Mouse (Mus musculus) thymus, postnatal 25 days (tissue): Measurements from ENCODE around the gene Sec23a.
"Not testable (repeated sequence)": the region's sequence is repeated elsewhere in the genome, so short reads cannot be mapped to it uniquely, and the experiment has no call there.

Source experiments
- DNase-seq: peaks from one replicate; pipeline ENCODE4 v3.0.0; 2022

Gene Sec23a

GRCm38 (mm10) chr12:59011844-59012709, at the start of gene Sec23a:
Sec23a (minus strand) TSS chr12:59012017.
- DNase-seq = peak; percentile 99

- DNase-seq = peak; percentile 73
Measured at GRCm38 (mm10) chr12:59060993-59061595, 49.3 kb upstream of the Sec23a start, which contains the start of gene Trappc6b. Trappc6b (minus strand) TSS chr12:59061472.

DNA sequence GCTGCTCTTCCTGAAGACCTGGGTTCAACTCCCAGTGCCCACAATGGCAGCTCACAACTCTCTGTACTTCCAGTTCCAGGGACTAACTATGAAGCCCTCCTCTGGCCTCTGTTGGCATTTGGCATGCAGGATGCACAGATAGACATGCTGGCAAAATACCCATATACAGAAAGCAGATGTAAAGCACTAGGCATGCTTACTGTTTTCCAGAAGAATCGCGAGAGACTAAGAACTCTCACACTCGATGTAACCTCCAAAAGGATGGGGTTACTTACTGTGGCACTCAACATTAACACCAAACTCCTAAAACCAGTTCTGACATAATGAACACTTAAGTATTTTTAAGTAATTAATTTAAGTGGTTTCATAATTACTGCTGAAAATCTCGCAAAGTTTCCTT, 48.5 kb upstream of the Sec23a start:
- DNase-seq = no peak

DNA sequence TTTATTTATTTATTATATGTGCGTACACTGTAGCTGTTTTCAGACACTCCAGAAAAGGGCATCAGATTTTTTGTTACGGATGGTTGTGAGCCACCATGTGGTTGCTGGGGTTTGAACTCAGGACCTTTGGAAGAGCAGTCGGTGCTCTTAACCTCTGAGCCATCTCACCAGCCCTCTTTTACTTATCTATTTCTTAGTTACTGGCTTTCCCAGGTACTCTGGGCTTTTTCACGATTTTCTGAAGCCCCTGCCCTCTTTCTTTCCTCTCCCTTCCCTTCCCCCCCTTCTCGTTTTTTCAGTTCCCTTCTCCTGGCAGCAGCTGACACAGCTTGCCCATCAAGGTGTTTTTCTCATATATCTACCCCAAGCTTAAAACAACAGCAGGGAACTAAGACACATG, 46.4 kb upstream of the Sec23a start:
- DNase-seq = not testable (repeated sequence)

- DNase-seq = no peak
Measured at GRCm38 (mm10) chr12:59056222-59056621, 44.4 kb upstream of the Sec23a start.

DNA sequence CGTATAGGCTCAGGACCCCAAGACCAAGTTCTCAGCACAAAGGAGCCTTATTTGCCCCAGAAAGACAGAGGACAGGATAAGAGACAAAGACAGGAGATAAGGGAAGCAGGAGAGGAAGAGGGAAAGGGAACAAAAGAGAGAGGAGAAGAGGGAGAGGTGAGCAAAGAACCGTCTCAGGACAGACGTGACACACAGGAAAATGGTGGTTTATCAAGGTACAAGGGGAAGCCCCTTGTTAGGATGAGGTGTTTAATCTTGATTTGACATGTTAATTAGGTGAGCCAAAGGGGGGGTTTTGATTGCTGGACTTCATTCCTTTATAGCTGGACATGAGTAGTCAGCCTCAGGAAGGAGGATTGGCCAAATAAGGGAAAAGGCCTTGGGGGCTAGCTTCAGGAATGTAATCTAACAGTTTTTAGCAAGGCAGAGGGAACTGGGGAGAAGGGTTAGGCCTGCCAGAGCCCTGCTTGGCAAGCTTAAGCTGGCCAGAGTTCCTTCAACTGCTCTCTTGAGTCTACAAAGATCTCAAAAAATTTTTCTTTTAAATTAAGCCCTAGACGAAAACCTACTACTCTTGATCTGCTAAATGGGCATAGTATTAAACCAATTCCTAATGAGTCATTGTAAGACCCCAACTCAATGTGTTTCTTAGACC, 43.5 kb upstream of the Sec23a start:
- DNase-seq = no peak

DNA sequence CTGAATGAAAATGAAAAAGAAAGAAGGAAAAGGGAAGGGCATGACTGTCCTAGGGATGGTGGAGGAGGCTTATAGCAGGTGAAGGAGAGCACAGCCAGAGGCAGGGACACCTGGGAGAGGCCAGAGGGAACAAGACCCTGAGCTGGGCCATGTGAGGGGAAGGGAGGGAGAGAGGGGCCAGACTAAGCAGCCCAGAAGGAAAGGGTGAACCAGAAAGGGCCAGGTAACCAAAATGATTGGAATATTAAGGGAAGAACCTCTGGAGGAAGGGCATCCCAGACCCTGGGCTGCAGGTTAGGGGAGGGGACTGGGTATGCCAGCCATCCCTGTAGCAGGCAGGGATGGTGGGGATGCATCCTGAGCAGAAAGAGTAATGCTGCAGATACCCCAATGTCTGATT, 42.2 kb upstream of the Sec23a start:
- DNase-seq = no peak

- no peak for DNase-seq
Measured at GRCm38 (mm10) chr12:59053166-59053565, 41.3 kb upstream of the Sec23a start.

- DNase-seq = no peak
Measured at GRCm38 (mm10) chr12:59052470-59052869, 40.7 kb upstream of the Sec23a start.

DNA sequence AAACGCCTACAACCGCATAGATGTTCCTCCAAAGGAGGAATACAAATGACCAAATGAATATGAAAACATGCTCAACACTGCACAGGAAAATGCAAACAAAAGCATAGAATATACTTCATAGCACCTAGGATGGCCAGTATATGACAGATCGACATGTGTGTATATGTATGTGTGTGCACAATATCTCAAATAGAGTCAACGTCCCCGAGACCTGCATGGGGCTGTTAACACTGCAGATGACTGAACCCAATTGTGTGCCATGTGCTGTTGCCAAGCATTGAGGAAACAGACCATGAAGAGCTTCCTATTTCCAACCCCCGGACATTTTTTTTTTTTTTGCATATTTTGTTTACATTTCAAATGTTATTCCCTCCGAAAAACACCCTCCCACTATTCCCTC, 29.0 kb upstream of the Sec23a start:
- no peak for DNase-seq

- no peak for DNase-seq
Measured at GRCm38 (mm10) chr12:59039971-59040844, 28.4 kb upstream of the Sec23a start.

DNA sequence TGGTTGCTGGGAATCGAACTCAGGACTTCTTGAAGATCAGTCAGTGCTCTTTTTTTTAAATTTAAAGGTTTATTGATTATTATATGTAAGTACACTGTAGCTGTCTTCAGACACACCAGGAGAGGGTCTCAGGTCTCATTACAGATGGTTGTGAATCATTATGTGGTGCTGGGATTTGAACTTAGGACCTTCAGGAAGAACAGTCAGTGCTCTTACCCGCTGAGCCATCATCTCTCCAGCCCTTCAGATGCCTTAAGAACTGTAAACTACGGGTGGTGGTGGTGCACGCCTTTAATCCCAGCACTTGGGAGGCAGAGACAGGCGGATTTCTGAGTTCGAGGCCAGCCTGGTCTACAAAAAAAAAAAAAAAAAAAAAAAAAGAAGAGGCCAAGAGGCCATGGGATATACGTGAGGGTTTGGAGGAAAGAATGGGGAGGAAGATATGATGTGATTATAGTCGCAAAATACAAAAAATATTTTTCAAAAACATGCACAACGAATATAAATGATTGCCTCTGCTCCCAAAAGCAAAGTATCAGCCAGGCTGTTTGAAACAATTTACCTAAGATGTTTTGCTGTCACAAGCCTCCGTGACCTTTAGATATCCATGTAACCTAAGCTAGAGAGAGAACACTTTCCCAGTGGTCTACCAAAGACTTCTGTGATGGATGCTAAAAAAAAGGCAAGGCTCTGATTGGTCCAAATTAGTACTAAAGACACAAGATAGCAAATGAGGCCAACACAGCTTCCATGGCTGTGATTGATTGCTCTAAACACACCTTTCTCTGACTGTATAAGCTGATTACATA, 27.5 kb upstream of the Sec23a start:
- no peak for DNase-seq

- peak; percentile 25 for DNase-seq
Measured at GRCm38 (mm10) chr12:59032101-59032500, 20.3 kb upstream of the Sec23a start.

DNA sequence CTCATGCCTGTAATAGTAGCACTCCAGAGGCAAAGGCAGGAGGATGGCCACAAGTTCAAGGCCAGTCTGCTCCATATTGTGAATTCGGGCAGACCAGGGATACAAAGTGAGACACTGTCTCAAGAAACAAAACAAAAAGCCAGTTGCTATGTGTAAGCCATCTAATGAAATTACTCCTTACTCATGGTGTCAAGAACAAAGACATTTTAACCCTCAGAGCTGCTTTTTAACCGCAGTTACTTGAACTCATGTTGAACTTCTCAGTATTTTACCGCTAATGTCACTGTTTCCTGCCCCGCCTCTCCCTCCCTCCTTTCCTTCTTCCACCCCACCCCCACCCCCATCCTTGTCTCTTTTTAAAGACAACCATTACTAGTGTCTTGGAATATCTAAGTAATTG, 9.5 kb upstream of the Sec23a start:
- DNase-seq = no peak

GRCm38 (mm10) chr12:59019891-59020290, 8.1 kb upstream of the Sec23a start:
- DNase-seq = no peak

- DNase-seq = no peak
Measured at GRCm38 (mm10) chr12:59017970-59018369, 6.2 kb upstream of the Sec23a start.

DNA sequence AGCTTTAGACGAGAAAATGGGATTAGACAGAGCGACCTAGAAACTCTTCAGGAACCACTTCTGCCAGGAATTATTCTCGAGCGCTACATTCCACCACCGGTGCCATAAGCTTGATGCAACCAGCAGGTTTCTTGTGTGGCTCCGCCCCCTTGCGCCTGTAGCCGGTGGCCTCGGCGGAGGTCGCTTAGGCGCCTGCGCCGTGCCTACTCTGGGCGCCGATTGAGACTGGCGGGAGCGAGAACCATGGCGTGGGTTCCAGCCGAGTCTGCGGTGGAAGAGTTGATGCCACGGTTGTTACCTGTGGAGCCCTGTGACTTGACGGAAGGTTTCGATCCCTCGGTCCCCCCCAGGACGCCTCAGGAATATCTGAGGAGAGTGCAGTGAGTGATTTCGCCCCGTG, 1.4 kb upstream of the Sec23a start, which contains the start of gene Gemin2:
TSS of gene Gemin2 (plus strand) at position 160 of the 400 bp plus-strand sequence.
- peak; percentile 92 for DNase-seq

GRCm38 (mm10) chr12:59012710-59013091, 884 bp upstream of the Sec23a start:
- DNase-seq = no peak

GRCm38 (mm10) chr12:59011275-59011843, 458 bp downstream of the Sec23a start:
- no peak for DNase-seq

DNA sequence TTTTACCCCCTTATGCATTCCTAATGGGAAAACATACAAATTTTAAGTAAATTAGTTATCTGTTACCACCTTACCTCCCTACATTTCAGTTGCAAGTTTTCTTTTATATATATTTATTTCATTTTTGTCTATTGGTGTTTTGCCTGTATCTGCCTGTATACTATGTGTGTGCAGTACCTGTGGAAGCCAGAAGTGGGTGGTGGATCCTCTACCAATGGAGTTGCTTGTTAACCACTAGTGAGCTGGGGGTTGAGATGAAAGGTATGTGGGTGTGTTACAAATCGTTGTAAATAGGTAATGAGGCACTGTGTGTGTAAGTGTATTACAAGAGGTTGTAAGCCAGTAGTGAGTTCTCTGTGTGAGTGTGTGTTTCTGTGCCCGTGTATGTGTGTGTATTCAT, 1.3 kb downstream of the Sec23a start:
- DNase-seq = peak; percentile 23

- no peak for DNase-seq
Measured at GRCm38 (mm10) chr12:58985766-58986165, 26.1 kb downstream of the Sec23a start.
